14 mouse cellular contexts compared by ENCODE assay signal in genomic region chr5:52263214-52263613, GRCm38 (mm10).
DNase-seq lines count a peak whose midpoint lies in the region; ATAC-seq lines count a peak whose summit lies in the region.
"Had no signal": no experiment of that assay in that cellular context is flagged by ENCODE, and none has a peak within 500 bp of the region (broad histone marks: within the 10 kb centered on the region; RNA-seq: fewer than 3 reads in every experiment).

No protein-coding gene starts in this region.

- no peaks in the 10 kb centered on the region for H3K9me3 ChIP-seq in midbrain, embryonic 16.5 days (replicated peaks; ENCODE audit: control insufficient read depth, low read length, poor library complexity, severe bottlenecking)

- no peaks in the 10 kb centered on the region for H3K27me3 ChIP-seq in midbrain, embryonic 16.5 days (ENCODE audit: control insufficient read depth, insufficient read depth, low read depth, low read length)

- no peak overlapping the region for H3K9ac ChIP-seq in midbrain, embryonic 16.5 days (ENCODE audit: low read depth, low read length)

- no peak for ATAC-seq in activated CD4-positive, CD25-positive, alpha-beta regulatory T cell, adult 4 months
- ATAC-seq in midbrain, embryonic 16.5 days: no peak
- ATAC-seq: lung, postnatal 0 days had no signal

- no peak overlapping the region for H3K4me3 ChIP-seq in midbrain, embryonic 16.5 days (ENCODE audit: low read depth, low read length)

- 85% methylated on average over 11 of the region's 11 CpGs for WGBS in midbrain, embryonic 16.5 days

- no peak overlapping the region for H3K27ac ChIP-seq in midbrain, embryonic 16.5 days (ENCODE audit: low read length)

- H3K4me2 ChIP-seq in midbrain, embryonic 16.5 days (ENCODE audit: low read length): no peak overlapping the region

- DNase-seq in layer of hippocampus, adult 11-12 months (ENCODE audit: low spot score): peak; percentile 36
- DNase-seq in layer of hippocampus, adult 9-10 months (ENCODE audit: low spot score): no peak
- peak; percentile 8 to 10 for DNase-seq in frontal cortex, postnatal 25 days (ENCODE audit: low spot score in 2 of 2)
- peak; percentile 60 to 75 for DNase-seq in left cerebral cortex, adult 9 months (ENCODE audit: low spot score in 2 of 2)
- peak; percentile 21 for DNase-seq in right cerebral cortex, postnatal 4 days
- no peak for DNase-seq in kidney, postnatal 36 days
- DNase-seq: cerebellum, adult 9-10 months; embryo, embryonic 11 days; kidney, postnatal 25 days; liver had no signal

- H3K4me1 ChIP-seq in midbrain, embryonic 16.5 days (ENCODE audit: control insufficient read depth, insufficient read depth, low read length): no peaks in the 10 kb centered on the region

- no peaks in the 10 kb centered on the region for H3K36me3 ChIP-seq in midbrain, embryonic 16.5 days (ENCODE audit: control insufficient read depth, insufficient read depth, low read length)
- H3K36me3 ChIP-seq: G1E had no signal

Comparison
In these comparisons a context has a peak if more than half of its experiments do, and no peak if none do; other contexts are left out.
1. DNase-seq: peak in layer of hippocampus, adult 11-12 months (single experiment), frontal cortex, postnatal 25 days (2 of 2), left cerebral cortex, adult 9 months (2 of 2) and right cerebral cortex, postnatal 4 days (single experiment); none in layer of hippocampus, adult 9-10 months (single experiment) and kidney, postnatal 36 days (0 of 2).